Mouse (Mus musculus) spleen, adult 2 months (tissue): Measurements from ENCODE around the gene Adamts3. TPM values are rescaled to one million over a fixed set of nuclear protein-coding genes. Genes with fewer than 3 reads are reported as not detected.

Experiments
- DNase-seq, 2 experiments: peaks; one replicate each; pipeline versions ENCODE4 v3.0.0 to v3.0.0-alpha.2; 2012 to 2021; ENCODE audit warnings: low spot score in 2 of 2, low read depth in 1 of 2
- H3K27ac ChIP-seq: fragments of 200-500 bp; 2 replicates; pipeline ENCODE4 v1.5.1; 2012; ENCODE audit warnings: low read length, inconsistent platforms; ENCODE audit not compliant: insufficient read depth
- H3K27me3 ChIP-seq: fragments of 200-500 bp; 2 replicates; pipeline ENCODE4 v1.6.1; 2012; ENCODE audit warnings: mild to moderate bottlenecking, moderate library complexity, low read length, inconsistent platforms; ENCODE audit not compliant: control insufficient read depth, insufficient read depth
- H3K36me3 ChIP-seq: fragments of 200-500 bp; 2 replicates; pipeline ENCODE4 v1.6.1; 2012; ENCODE audit warnings: mild to moderate bottlenecking, low read length, inconsistent platforms; ENCODE audit not compliant: control insufficient read depth, insufficient read depth
- H3K4me1 ChIP-seq: fragments of 200-500 bp; 2 replicates; pipeline ENCODE4 v1.6.1; 2011; ENCODE audit warnings: inconsistent platforms; ENCODE audit not compliant: control insufficient read depth, insufficient read depth, insufficient read length
- H3K4me3 ChIP-seq: fragments of 200-500 bp; 2 replicates; pipeline ENCODE4 v1.5.1; 2011; ENCODE audit warnings: mild to moderate bottlenecking, inconsistent platforms; ENCODE audit not compliant: insufficient read depth, insufficient read length; ENCODE audit errors: extremely low read depth
- CTCF ChIP-seq: fragments of 200-500 bp; IDR thresholded peaks from 2 replicates; pipeline ENCODE4 v1.5.1; 2011; ENCODE audit warnings: mild to moderate bottlenecking, inconsistent platforms; ENCODE audit not compliant: insufficient read depth, insufficient read length, insufficient replicate concordance; ENCODE audit errors: extremely low read depth
- POLR2A ChIP-seq: fragments of 200-500 bp; IDR thresholded peaks from 2 replicates; pipeline ENCODE4 v1.6.1; 2011; ENCODE audit warnings: low read depth, low read length, inconsistent platforms
- WGBS: fragments of 180-500 bp; shearing (Covaris S2); methylation state at CpG from one replicate; pipeline ENCODE4 v1.1.7; 2018; 5-methylcytosine and 5-hydroxymethylcytosine counted together
- polyA plus RNA-seq: library from polyadenylated mRNA; depleted of rRNA; stranded (reverse); fragments of >200 nt; gene quantifications from 2 replicates; pipeline ENCODE4 v1.2.3, GENCODE M21; 2012

Gene Adamts3
- polyA plus RNA-seq, 1 experiment: 0.40 TPM

DNA sequence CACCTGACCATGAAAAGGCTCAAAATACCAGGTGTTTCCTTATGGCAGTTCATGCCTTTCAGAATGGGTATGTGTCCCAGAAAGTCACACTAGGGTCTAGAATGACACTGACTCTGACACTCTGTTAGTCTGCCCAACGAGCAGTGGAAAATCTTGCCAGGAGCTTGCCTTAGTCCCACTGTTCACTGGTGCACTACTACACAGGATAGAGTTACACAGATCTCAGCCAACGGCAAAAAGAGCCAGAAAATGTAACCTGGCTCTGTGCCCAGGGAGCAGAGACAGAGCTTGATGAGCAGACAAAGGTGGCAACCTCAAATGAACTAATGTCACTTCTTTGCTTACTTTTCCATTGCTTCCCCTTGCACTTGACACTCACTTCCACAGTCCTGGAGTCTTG lies 104.5 kb downstream of the Adamts3 start:
- no peak for TF ChIP-seq CTCF
- no peak for TF ChIP-seq POLR2A
- no peaks in the 10 kb centered on the region for H3K36me3 ChIP-seq
- no peak for DNase-seq
- H3K27ac ChIP-seq: no peak overlapping the region
- H3K27me3 ChIP-seq: no peaks in the 10 kb centered on the region
- no peak overlapping the region for H3K4me3 ChIP-seq
- WGBS: 64% methylated on average over 2 of the region's 2 CpGs
- no peaks in the 10 kb centered on the region for H3K4me1 ChIP-seq

DNA sequence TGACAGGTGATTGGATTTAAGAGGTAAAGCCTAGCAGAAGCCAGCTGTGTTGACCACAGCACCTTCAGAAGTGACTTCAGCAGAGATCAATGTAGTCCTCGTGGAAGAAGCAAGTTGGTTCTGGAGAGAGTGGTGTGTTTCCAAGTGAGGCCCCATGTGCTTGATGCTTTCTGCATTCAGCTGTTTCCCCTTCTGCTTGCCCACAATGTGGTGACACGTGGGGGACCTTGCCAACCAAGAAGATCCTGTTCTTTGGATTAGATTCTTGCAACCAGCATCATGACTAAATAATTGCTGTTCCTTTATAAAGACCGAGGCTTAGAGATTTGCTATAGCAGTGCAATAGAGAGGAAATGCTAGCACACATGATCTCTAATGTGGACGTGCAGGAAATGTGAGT lies 105.7 kb downstream of the Adamts3 start:
- DNase-seq: no peak
- H3K27ac ChIP-seq: no peak overlapping the region
- no peaks in the 10 kb centered on the region for H3K36me3 ChIP-seq
- TF ChIP-seq CTCF (no peak), POLR2A (no peak)
- no peak overlapping the region for H3K4me3 ChIP-seq
- H3K27me3 ChIP-seq: no peaks in the 10 kb centered on the region
- H3K4me1 ChIP-seq: no peaks in the 10 kb centered on the region
- 38% methylated on average over 4 of the region's 4 CpGs for WGBS

DNA sequence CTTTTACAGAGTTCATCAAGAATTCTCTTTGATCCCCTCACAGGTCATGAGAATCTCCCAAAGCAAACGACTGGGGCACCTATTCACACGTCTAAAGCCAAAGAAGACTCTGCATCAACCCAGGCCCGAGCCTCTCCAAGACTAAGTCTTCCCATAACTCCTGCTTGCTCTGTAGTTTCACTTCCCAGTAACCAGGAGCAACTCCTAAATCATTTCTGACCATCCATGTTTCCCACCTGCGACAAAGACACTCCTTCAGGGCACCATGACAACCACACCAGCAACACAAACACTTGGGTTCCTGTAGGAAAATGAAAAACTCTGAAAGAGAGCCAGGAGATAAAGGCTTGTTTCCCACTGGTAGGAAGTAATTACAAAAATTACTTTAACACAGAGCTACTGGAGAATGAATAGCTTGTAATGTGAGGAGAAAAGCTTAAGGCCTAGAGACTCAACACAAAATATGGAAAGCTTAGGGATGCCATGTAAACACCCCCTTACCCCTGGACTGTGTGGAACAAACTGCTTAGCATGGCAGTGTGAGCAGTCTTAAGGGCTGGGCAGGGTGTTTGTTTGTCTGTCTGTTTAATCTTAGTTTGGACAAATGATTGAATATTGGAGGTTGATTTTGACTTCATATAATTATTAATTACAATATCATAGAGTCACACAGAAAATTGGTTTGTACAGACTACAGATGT lies 112.3 kb downstream of the Adamts3 start:
- no peak for TF ChIP-seq POLR2A
- no peak for TF ChIP-seq CTCF
- Histone ChIP-seq H3K27me3 (no peaks in the 10 kb centered on the region), H3K4me1 (no peaks in the 10 kb centered on the region), H3K4me3 (no peak overlapping the region), H3K27ac (no peak overlapping the region), H3K36me3 (no peaks in the 10 kb centered on the region)
- WGBS: 79% methylated on average over 4 of the region's 4 CpGs
- no peak for DNase-seq

DNA sequence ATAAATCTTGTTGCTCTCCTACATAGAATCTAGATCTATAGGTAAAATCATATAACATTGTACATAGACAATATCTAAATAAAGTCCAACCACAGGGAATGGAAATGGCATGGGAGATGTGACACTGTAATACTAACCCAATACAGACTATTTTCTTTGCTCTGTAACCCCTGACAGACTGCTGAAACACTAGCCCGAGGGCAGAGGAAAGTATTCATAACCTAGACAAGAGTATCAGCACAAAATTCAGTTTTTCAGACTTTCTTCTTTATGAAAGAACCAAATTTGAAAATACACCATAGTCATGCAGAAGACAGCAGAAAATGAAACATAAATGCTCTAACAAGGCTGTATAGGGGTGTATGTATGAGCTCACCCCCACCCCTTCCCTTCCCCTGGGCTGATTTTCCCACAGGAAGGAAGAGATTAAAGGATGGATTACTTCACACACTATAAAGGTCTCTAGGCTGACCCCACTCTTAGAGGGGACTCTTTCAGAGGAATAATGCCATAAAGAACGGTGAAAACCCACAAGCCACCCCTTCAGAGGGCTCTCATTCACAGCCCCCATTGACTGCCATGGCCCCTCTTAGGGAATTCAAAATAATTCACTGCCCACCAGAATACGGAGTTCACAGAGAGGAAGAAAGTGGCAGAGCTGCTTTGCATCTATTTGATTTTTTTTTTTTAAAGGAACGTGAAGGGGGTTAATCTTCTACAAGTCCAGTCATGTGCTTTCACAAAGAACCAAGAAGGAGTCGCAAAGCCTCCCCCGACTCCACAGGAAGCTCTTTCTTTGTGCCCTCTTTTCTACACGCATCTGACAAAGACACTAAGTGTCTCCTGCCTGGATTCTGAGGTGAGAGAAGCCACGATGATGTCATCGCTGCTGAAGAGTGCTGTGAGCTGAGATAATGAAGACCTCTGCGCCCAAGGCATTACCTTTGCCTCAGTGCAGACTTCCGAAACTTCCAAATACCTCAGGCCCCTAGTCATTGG lies 119.6 kb downstream of the Adamts3 start:
- Histone ChIP-seq H3K27me3 (no peaks in the 10 kb centered on the region), H3K36me3 (no peaks in the 10 kb centered on the region), H3K4me1 (no peaks in the 10 kb centered on the region), H3K4me3 (no peak overlapping the region), H3K27ac (no peak overlapping the region)
- DNase-seq: no peak
- TF ChIP-seq CTCF (no peak), POLR2A (no peak)
- WGBS: 53% methylated on average over 11 of the region's 11 CpGs

DNA sequence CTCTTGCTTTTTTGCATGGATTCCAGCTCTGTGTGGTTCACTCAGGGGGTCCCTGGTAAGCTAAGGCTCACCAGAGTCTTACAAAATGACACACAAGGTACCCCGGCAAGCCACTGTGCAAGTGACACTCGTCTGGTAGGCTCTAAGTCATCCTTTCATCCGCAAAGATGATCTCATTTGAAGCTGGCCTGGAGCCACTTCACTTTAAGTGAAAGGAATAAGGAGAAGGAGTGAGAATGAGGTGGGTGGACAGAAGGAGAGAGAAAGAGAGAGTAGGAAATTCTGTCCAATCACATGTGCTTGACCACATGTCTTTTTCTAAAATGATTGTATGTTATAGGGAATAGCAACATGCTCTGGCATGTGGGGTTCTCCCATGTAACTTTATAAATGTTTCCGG lies 122.8 kb downstream of the Adamts3 start:
- H3K4me1 ChIP-seq: no peaks in the 10 kb centered on the region
- H3K4me3 ChIP-seq: no peak overlapping the region
- H3K36me3 ChIP-seq: no peaks in the 10 kb centered on the region
- WGBS: 87% methylated on average over 4 of the region's 4 CpGs
- no peaks in the 10 kb centered on the region for H3K27me3 ChIP-seq
- no peak for DNase-seq
- TF ChIP-seq POLR2A (no peak), CTCF (no peak)
- H3K27ac ChIP-seq: no peak overlapping the region

DNA sequence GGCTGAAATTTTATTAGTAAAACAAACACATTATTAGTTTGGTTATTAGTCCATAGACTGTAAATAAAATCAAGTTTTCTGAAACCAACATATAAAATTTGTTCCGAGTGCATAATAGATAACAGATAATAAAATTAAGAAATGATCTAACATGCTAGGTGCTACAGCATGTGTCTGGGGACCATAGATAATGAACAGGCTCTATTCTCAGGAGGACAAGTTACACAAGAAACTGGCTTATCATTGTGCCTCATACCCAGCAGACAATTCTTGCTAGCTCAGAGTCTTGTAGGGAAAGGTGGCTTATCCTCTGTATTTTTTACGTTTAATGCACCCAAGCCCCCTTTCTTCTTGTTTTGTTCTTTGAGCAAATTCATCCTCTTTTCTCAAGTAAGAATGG lies 131.3 kb downstream of the Adamts3 start:
- Histone ChIP-seq H3K4me1 (no peaks in the 10 kb centered on the region), H3K4me3 (no peak overlapping the region), H3K27me3 (no peaks in the 10 kb centered on the region), H3K36me3 (no peaks in the 10 kb centered on the region), H3K27ac (no peak overlapping the region)
- TF ChIP-seq CTCF: no peak
- TF ChIP-seq POLR2A: no peak
- WGBS: 69% methylated on average over 2 of the region's 2 CpGs
- no peak for DNase-seq
